Mouse (Mus musculus) cortical plate, adult 2 months (tissue): ENCODE measurements around the gene Terf2.

Experiments
- CTCF ChIP-seq: fragments of 200-500 bp; IDR thresholded peaks from 2 replicates; pipeline ENCODE4 v1.5.1; 2011; ENCODE audit warnings: mild to moderate bottlenecking, control low read depth, low read length; ENCODE audit not compliant: insufficient read depth; ENCODE audit errors: extremely low read depth
- POLR2A ChIP-seq: fragments of 200-500 bp; IDR thresholded peaks from 2 replicates; pipeline ENCODE4 v1.6.1; 2011; ENCODE audit warnings: mild to moderate bottlenecking, low read length, control low read depth; ENCODE audit not compliant: insufficient read depth; ENCODE audit errors: extremely low read depth

- TF ChIP-seq CTCF (no peak), POLR2A (no peak)
These were observed 72.9 kb downstream of the Terf2 start for GRCm38 (mm10) chr8:107023479-107023878.
